Mouse (Mus musculus) heart, embryonic 14.5 days (tissue): ENCODE results near the gene Filip1l. TPM values are rescaled to one million over a fixed set of nuclear protein-coding genes. Genes with fewer than 3 reads are reported as not detected.
A peak's percentile ranks its signal among the peaks of the same experiment; 100 is the strongest.

ENCODE experiments used
- ATAC-seq: fragments of 200-750 bp; cut with Nextera tagmentation; 2 replicates; pipeline ENCODE4 v1.8.0; 2017; ENCODE audit warnings: low read depth, moderate TSS enrichment; ENCODE audit not compliant: insufficient number of reproducible peaks, insufficient read depth, low FRiP score
- H3K27ac ChIP-seq, 2 experiments: fragments of 200-500 bp in 1 of 2; fragments of 300-500 bp in 1 of 2; sonication (generic) in 1 of 2; replicated peaks in 1 of 2; 2 replicates each; pipeline ENCODE4 v1.5.1; 2012 to 2014; ENCODE audit warnings: low read depth in 2 of 2, low read length in 2 of 2, control low read depth in 1 of 2, mild to moderate bottlenecking in 1 of 2, mixed read lengths in 1 of 2; ENCODE audit not compliant: control insufficient read depth in 1 of 2, insufficient read depth in 1 of 2
- H3K27me3 ChIP-seq: fragments of 300-500 bp; sonication (generic); 2 replicates; pipeline ENCODE4 v1.6.1; 2014; ENCODE audit warnings: mild to moderate bottlenecking, low read length, control low read depth; ENCODE audit not compliant: control insufficient read depth, insufficient read depth
- H3K36me3 ChIP-seq: fragments of 300-500 bp; sonication (generic); 2 replicates; pipeline ENCODE4 v1.6.1; 2014; ENCODE audit warnings: mild to moderate bottlenecking, control low read depth, low read length, mixed read lengths; ENCODE audit not compliant: control insufficient read depth, insufficient read depth
- H3K4me1 ChIP-seq, 2 experiments: fragments of 200-500 bp in 1 of 2; fragments of 300-500 bp in 1 of 2; sonication (generic) in 1 of 2; 2 replicates each; pipeline ENCODE4 v1.6.1; 2012 to 2014; ENCODE audit warnings: low read length in 2 of 2, control low read depth in 1 of 2, mixed read lengths in 1 of 2; ENCODE audit not compliant: control insufficient read depth in 2 of 2, insufficient read depth in 2 of 2
- H3K4me2 ChIP-seq: fragments of 300-500 bp; sonication (generic); 2 replicates; pipeline ENCODE4 v1.6.1; 2014; ENCODE audit warnings: mild to moderate bottlenecking, low read length
- H3K4me3 ChIP-seq, 2 experiments: fragments of 200-500 bp in 1 of 2; fragments of 300-500 bp in 1 of 2; sonication (generic) in 1 of 2; 2 replicates each; pipeline ENCODE4 v1.5.1; 2012 to 2014; ENCODE audit warnings: low read length in 2 of 2, mild to moderate bottlenecking in 2 of 2, control low read depth in 1 of 2, low read depth in 1 of 2, moderate library complexity in 1 of 2; ENCODE audit not compliant: control insufficient read depth in 1 of 2, insufficient read depth in 1 of 2
- H3K9ac ChIP-seq: fragments of 300-500 bp; sonication (generic); 2 replicates; pipeline ENCODE4 v1.6.1; 2014; ENCODE audit warnings: mild to moderate bottlenecking, low read length
- H3K9me3 ChIP-seq: fragments of 300-500 bp; sonication (generic); 2 replicates; pipeline ENCODE4 v1.6.1; 2016; ENCODE audit warnings: low read length, control low read depth; ENCODE audit not compliant: control insufficient read depth
- WGBS: fragments of 180-500 bp; shearing (Covaris S2); extraction: QIAGEN DNeasy Blood & Tissue Kit; methylation state at CpG from one replicate; pipeline ENCODE4 v1.1.7; 2014; 5-methylcytosine and 5-hydroxymethylcytosine counted together
- polyA plus RNA-seq: library from polyadenylated mRNA; unstranded; fragments of >200 nt; fragmentation: Nextera tagmentation; extraction: Ambion mirVana; gene quantifications from 2 replicates; pipeline ENCODE4 v1.2.1, GENCODE M21; 2014

The Filip1l gene
- polyA plus RNA-seq, 1 experiment from 2014 or later = 27.7 TPM

- no peak overlapping the region for H3K9ac ChIP-seq
Observed at GRCm38 (mm10) chr16:57484043-57484795, 131.3 kb downstream of the Filip1l start.

GRCm38 (mm10) chr16:57485265-57485664, 132.4 kb downstream of the Filip1l start:
- H3K4me2 ChIP-seq = no peak overlapping the region
- no peaks in the 10 kb centered on the region for H3K27me3 ChIP-seq
- peak; percentile 21; the same call in 1 of the 2 replicates for ATAC-seq
- WGBS = 62% methylated on average over 9 of the region's 9 CpGs
- H3K9ac ChIP-seq = no peak overlapping the region
- H3K4me3 ChIP-seq = no peak overlapping the region
- H3K36me3 ChIP-seq = no peaks in the 10 kb centered on the region
- H3K27ac ChIP-seq = no peak overlapping the region
- no peaks in the 10 kb centered on the region for H3K9me3 ChIP-seq
- H3K4me1 ChIP-seq = peaks cover 7 to 20% of the 10 kb centered on the region in 2 experiments

More at GRCm38 (mm10) chr16:57484043-57484795, 131.3 kb downstream of the Filip1l start:
- no peaks in the 10 kb centered on the region for H3K36me3 ChIP-seq
- H3K27me3 ChIP-seq = no peaks in the 10 kb centered on the region
- no peak overlapping the region for H3K4me2 ChIP-seq
- peak overlapping the region in 1 of 2 experiments; percentile 41; a peak in 2 of 4 replicates for H3K27ac ChIP-seq
- no peak overlapping the region for H3K4me3 ChIP-seq
- peaks cover 7 to 26% of the 10 kb centered on the region in 2 experiments for H3K4me1 ChIP-seq
- WGBS = 71% methylated on average over 12 of the region's 12 CpGs
- no peak for ATAC-seq
- H3K9me3 ChIP-seq = no peaks in the 10 kb centered on the region

- no peak for ATAC-seq
- no peak overlapping the region for H3K27ac ChIP-seq
- WGBS = 88% methylated on average over 5 of the region's 5 CpGs
Observed at GRCm38 (mm10) chr16:57486266-57486665, 133.4 kb downstream of the Filip1l start.

GRCm38 (mm10) chr16:57488661-57489060, 135.8 kb downstream of the Filip1l start:
- H3K9me3 ChIP-seq = no peaks in the 10 kb centered on the region
- H3K4me2 ChIP-seq = no peak overlapping the region
- no peaks in the 10 kb centered on the region for H3K36me3 ChIP-seq
- H3K27me3 ChIP-seq = no peaks in the 10 kb centered on the region
- H3K9ac ChIP-seq = no peak overlapping the region
- H3K4me3 ChIP-seq = no peak overlapping the region
- H3K27ac ChIP-seq = no peak overlapping the region
- peaks cover 3 to 8% of the 10 kb centered on the region in 2 experiments; a peak in 2 of 4 replicates for H3K4me1 ChIP-seq
- no peak for ATAC-seq

More at GRCm38 (mm10) chr16:57486266-57486665, 133.4 kb downstream of the Filip1l start:
- no peaks in the 10 kb centered on the region for H3K27me3 ChIP-seq
- H3K9me3 ChIP-seq = no peaks in the 10 kb centered on the region
- no peak overlapping the region for H3K9ac ChIP-seq
- H3K4me3 ChIP-seq = no peak overlapping the region
- peaks cover 7 to 16% of the 10 kb centered on the region in 2 experiments for H3K4me1 ChIP-seq
- H3K36me3 ChIP-seq = no peaks in the 10 kb centered on the region
- H3K4me2 ChIP-seq = no peak overlapping the region

- H3K4me3 ChIP-seq = no peak overlapping the region
Observed at GRCm38 (mm10) chr16:57490691-57491090, 137.8 kb downstream of the Filip1l start.

GRCm38 (mm10) chr16:57491853-57492252, 139.0 kb downstream of the Filip1l start:
- no peaks in the 10 kb centered on the region for H3K36me3 ChIP-seq
- H3K9ac ChIP-seq = no peak overlapping the region
- 89% methylated on average over 4 of the region's 4 CpGs for WGBS
- H3K4me3 ChIP-seq = no peak overlapping the region
- ATAC-seq = no peak
- no peaks in the 10 kb centered on the region for H3K9me3 ChIP-seq
- H3K27ac ChIP-seq = no peak overlapping the region
- H3K4me2 ChIP-seq = no peak overlapping the region
- peaks cover 5 to 18% of the 10 kb centered on the region in 2 experiments for H3K4me1 ChIP-seq
- no peaks in the 10 kb centered on the region for H3K27me3 ChIP-seq

More at GRCm38 (mm10) chr16:57490691-57491090, 137.8 kb downstream of the Filip1l start:
- H3K27ac ChIP-seq = no peak overlapping the region
- no peak overlapping the region for H3K4me2 ChIP-seq
- WGBS = 90% methylated on average over 8 of the region's 8 CpGs
- H3K9me3 ChIP-seq = no peaks in the 10 kb centered on the region
- no peak for ATAC-seq
- no peak overlapping the region for H3K9ac ChIP-seq
- no peaks in the 10 kb centered on the region for H3K36me3 ChIP-seq
- no peaks in the 10 kb centered on the region for H3K27me3 ChIP-seq
- H3K4me1 ChIP-seq = peaks cover 0 to 7% of the 10 kb centered on the region in 2 experiments; a peak in 3 of 4 replicates

- no peaks in the 10 kb centered on the region for H3K9me3 ChIP-seq
- no peak overlapping the region for H3K4me3 ChIP-seq
- no peak for ATAC-seq
- H3K27ac ChIP-seq = peak overlapping the region; percentile 49; a peak in 3 of 4 replicates
- 77% methylated on average over 10 of the region's 10 CpGs for WGBS
- no peak overlapping the region for H3K4me2 ChIP-seq
- H3K36me3 ChIP-seq = no peaks in the 10 kb centered on the region
- peaks cover 9 to 28% of the 10 kb centered on the region in 2 experiments for H3K4me1 ChIP-seq
- no peaks in the 10 kb centered on the region for H3K27me3 ChIP-seq
- no peak overlapping the region for H3K9ac ChIP-seq
Observed at GRCm38 (mm10) chr16:57495476-57496203, 142.7 kb downstream of the Filip1l start.
